Mouse (Mus musculus): Measurements from ENCODE around the gene Tcea2. TPM values are rescaled to one million over a fixed set of nuclear protein-coding genes. Genes with fewer than 3 reads are reported as not detected.

Tcea2 gene
- polyA plus RNA-seq (2015; fragmentation: Nextera tagmentation; extraction: Ambion mirVana) = 19.3 and 19.7 TPM in 2 replicates

DNA sequence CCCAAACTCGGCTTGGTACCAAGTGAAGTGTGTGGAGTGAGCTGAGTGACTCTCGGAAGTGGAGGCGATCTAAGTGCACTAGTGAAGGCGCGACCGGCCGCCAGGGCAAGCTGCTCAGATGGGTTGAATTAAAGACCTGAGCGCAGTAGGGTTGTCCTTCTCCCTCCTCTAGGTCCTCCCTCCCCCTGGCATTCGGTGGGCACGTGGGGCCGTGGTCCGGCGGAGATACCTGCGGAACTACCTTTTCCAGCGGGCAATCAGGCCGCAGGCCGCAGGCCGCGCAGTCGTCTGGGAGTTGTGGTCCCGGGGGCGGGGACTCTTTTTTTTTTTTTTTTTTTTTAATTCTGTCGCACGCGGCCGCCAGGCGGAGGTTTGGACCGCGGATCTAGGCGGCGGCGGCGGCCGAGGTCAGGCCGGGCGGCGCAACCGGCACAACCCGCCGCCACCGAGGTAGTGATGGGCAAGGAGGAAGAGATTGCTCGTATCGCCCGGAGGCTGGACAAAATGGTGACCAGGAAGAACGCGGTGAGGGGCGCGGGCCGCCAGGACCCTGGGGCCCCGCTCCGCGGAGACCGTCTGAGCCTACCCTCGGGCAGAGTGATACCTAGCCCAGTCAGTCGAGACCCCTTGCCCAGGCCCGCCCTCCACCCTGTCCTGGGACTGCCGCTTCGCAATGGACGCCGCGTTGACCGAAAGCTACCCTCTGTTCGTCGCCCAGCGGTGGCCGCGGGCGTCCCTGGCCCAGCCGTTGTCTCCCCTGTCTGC, at the start of gene Tcea2:
Gene Tcea2, plus strand, starts transcription at position 360 of the 765 bp plus-strand sequence.
- Histone ChIP-seq H3K9me3 (replicated peaks; ENCODE audit: control insufficient read depth, low read length) (no peaks in the 10 kb centered on the region), H3K4me1 (ENCODE audit: control insufficient read depth, insufficient read depth, low read length) (peaks cover 16% of the 10 kb centered on the region), H3K9ac (ENCODE audit: low read length) (peak within 1 kb of the TSS; percentile 93), H3K36me3 (ENCODE audit: control insufficient read depth, insufficient read depth, low read length) (no peaks in the 10 kb centered on the region), H3K27me3 (ENCODE audit: control insufficient read depth, insufficient read depth, low read length) (no peaks in the 10 kb centered on the region), H3K4me2 (ENCODE audit: low read depth, low read length) (peak within 1 kb of the TSS; percentile 88), H3K27ac (ENCODE audit: low read length) (peak within 1 kb of the TSS; percentile 36), H3K4me3 (replicated peaks; ENCODE audit: low read length) (peak within 1 kb of the TSS; percentile 78)
- peak; percentile 19 for ATAC-seq (ENCODE audit: insufficient read depth, low FRiP score)
- WGBS = under 1% methylated on average over 68 of the region's 69 CpGs

DNA sequence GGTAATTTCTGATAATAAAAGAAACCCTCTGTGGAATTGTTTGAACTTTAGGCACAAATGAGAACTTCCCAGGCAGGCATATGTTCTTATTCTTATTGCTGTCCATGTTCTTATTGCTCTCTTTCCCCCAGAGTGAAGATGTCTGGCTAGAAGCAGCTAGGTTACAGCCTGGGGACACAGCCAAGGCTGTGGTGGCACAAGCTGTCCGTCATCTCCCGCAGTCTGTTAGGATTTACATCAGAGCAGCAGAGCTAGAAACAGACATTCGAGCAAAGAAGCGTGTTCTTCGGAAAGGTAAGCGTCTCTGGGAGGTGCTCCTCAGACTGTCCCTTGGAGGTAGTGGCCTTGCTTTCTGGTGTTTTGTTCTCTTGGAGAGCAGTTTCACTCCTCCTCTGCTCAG, 47.5 kb upstream of the Tcea2 start:
- no peaks in the 10 kb centered on the region for H3K4me1 ChIP-seq (ENCODE audit: control insufficient read depth, insufficient read depth, low read length)
- no peak overlapping the region for H3K4me3 ChIP-seq (replicated peaks; ENCODE audit: low read length)
- H3K4me2 ChIP-seq (ENCODE audit: low read depth, low read length) = no peak overlapping the region
- no peak overlapping the region for H3K9ac ChIP-seq (ENCODE audit: low read length)
- peaks cover 20% of the 10 kb centered on the region for H3K36me3 ChIP-seq (ENCODE audit: control insufficient read depth, insufficient read depth, low read length)
- no peaks in the 10 kb centered on the region for H3K27me3 ChIP-seq (ENCODE audit: control insufficient read depth, insufficient read depth, low read length)
- H3K9me3 ChIP-seq (replicated peaks; ENCODE audit: control insufficient read depth, low read length) = no peaks in the 10 kb centered on the region
- no peak for ATAC-seq (ENCODE audit: insufficient read depth, low FRiP score)
- 96% methylated on average over 6 of the region's 6 CpGs for WGBS
- H3K27ac ChIP-seq (ENCODE audit: low read length) = no peak overlapping the region

DNA sequence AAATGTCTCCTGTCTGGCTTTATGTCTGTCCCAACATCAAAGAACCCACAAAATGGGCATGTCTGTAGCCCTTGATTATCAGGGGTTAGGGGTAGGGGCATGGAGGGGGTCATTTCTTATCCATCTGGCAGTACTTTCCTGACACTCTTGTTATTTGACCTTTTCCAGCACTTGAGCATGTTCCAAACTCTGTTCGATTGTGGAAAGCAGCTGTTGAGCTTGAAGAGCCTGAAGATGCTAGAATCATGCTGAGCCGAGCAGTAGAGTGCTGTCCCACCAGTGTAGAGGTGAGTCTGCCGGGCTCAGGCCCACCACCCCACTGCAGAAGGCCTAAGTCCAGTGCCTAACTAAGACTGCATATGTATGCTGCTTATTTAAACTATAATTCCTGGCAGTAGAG, 44.2 kb upstream of the Tcea2 start:
- 94% methylated on average over 3 of the region's 3 CpGs for WGBS
- Histone ChIP-seq H3K4me2 (ENCODE audit: low read depth, low read length) (no peak overlapping the region), H3K9ac (ENCODE audit: low read length) (no peak overlapping the region), H3K4me1 (ENCODE audit: control insufficient read depth, insufficient read depth, low read length) (no peaks in the 10 kb centered on the region), H3K36me3 (ENCODE audit: control insufficient read depth, insufficient read depth, low read length) (peaks cover 32% of the 10 kb centered on the region), H3K9me3 (replicated peaks; ENCODE audit: control insufficient read depth, low read length) (no peaks in the 10 kb centered on the region), H3K27me3 (ENCODE audit: control insufficient read depth, insufficient read depth, low read length) (no peaks in the 10 kb centered on the region), H3K4me3 (replicated peaks; ENCODE audit: low read length) (no peak overlapping the region), H3K27ac (ENCODE audit: low read length) (no peak overlapping the region)
- no peak for ATAC-seq (ENCODE audit: insufficient read depth, low FRiP score)

DNA sequence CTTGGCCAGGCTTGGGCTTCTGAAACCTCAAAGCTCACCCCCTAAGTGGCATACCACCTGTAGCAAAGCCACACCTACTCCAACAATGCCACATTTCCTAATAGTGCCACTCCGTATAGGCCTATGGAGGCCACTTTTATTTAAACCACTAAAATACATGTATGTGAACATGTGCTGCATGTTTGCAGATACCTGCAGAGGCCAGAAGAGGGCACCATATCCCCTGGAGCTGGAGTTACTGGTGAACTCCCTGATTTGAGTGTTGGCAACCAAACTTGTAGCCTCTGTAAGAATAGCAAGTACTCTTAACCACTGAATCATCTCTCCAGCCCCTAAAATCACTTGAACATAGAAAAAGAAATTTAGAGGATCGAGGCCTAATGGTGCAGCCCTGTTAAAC, 35.7 kb upstream of the Tcea2 start:
- H3K36me3 ChIP-seq (ENCODE audit: control insufficient read depth, insufficient read depth, low read length) = peaks cover 10% of the 10 kb centered on the region; the same call in 1 of the 2 replicates
- no peaks in the 10 kb centered on the region for H3K9me3 ChIP-seq (replicated peaks; ENCODE audit: control insufficient read depth, low read length)

DNA sequence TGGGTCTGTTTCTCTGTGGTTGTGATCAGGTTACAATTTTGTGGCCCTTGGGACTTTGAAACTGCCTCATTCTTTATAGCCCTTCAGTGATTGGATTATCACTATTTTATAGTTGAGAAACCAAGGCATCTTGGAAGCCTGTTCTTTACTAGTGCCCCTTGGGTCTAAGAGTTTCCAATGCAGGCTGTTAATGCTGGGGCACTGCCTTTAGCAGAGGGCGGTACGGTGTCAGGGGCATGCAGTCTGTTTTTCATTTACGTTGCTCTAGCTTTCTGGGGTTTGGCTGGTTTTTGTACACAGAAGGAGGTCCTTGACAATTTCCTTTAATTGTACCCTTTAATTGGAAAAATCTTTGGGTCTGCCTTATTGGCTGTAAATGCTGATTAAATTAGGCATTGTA, 34.4 kb upstream of the Tcea2 start:
- H3K27me3 ChIP-seq (ENCODE audit: control insufficient read depth, insufficient read depth, low read length) = no peaks in the 10 kb centered on the region
- ATAC-seq (ENCODE audit: insufficient read depth, low FRiP score) = no peak
- no peak overlapping the region for H3K27ac ChIP-seq (ENCODE audit: low read length)
- peaks cover 11% of the 10 kb centered on the region; the same call in 1 of the 2 replicates for H3K36me3 ChIP-seq (ENCODE audit: control insufficient read depth, insufficient read depth, low read length)
- H3K4me1 ChIP-seq (ENCODE audit: control insufficient read depth, insufficient read depth, low read length) = no peaks in the 10 kb centered on the region
- no peak overlapping the region for H3K4me2 ChIP-seq (ENCODE audit: low read depth, low read length)
- H3K9ac ChIP-seq (ENCODE audit: low read length) = no peak overlapping the region
- WGBS = 95% methylated on average over 3 of the region's 3 CpGs
- H3K9me3 ChIP-seq (replicated peaks; ENCODE audit: control insufficient read depth, low read length) = no peaks in the 10 kb centered on the region
- H3K4me3 ChIP-seq (replicated peaks; ENCODE audit: low read length) = no peak overlapping the region

More for the DNA sequence above, 35.7 kb upstream of the Tcea2 start:
- no peak for ATAC-seq (ENCODE audit: insufficient read depth, low FRiP score)
- H3K4me1 ChIP-seq (ENCODE audit: control insufficient read depth, insufficient read depth, low read length) = no peaks in the 10 kb centered on the region
- H3K27ac ChIP-seq (ENCODE audit: low read length) = no peak overlapping the region
- H3K4me3 ChIP-seq (replicated peaks; ENCODE audit: low read length) = no peak overlapping the region
- no peak overlapping the region for H3K4me2 ChIP-seq (ENCODE audit: low read depth, low read length)
- WGBS = 96% methylated on average over 2 of the region's 2 CpGs
- no peak overlapping the region for H3K9ac ChIP-seq (ENCODE audit: low read length)
- H3K27me3 ChIP-seq (ENCODE audit: control insufficient read depth, insufficient read depth, low read length) = no peaks in the 10 kb centered on the region

DNA sequence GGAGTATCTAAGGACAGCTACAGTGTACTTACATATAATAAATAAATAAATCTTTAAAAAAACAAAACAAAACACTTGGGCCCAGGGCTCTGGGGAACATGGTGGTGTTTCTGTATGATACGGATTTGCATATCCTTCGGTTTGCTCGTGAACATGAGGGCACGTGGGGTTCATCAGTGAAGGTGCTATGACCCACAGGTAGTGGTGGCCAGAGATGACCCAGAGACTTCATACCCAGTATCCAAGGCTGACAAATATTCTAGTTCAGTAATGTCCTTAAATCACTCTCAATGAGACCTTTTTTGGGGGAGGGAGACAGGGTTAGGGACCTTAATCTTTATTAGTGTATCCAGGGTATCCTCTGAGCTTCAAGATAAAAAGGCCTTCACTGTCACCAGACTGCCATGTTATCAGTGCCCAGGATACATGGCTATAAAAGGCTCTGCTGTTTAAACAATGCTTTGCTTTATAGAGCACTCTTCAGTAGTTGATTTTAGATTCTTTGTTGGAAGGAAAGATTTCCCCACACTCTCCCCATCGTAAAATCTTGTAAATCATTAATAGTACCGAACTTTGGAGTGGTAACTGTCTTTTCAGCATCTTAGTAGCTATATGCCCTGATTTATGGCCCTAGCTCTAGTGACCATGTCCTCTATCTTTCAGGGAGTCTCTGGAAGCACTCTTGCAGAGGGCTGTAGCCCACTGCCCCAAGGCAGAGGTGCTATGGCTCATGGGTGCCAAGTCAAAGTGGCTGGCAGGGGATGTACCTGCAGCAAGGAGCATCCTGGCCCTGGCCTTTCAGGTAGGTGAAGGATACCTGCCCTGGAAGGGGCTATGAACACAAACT, 33.3 kb upstream of the Tcea2 start:
- Histone ChIP-seq H3K4me1 (ENCODE audit: control insufficient read depth, insufficient read depth, low read length) (no peaks in the 10 kb centered on the region), H3K4me3 (replicated peaks; ENCODE audit: low read length) (no peak overlapping the region), H3K4me2 (ENCODE audit: low read depth, low read length) (no peak overlapping the region), H3K9me3 (replicated peaks; ENCODE audit: control insufficient read depth, low read length) (no peaks in the 10 kb centered on the region), H3K27ac (ENCODE audit: low read length) (no peak overlapping the region), H3K36me3 (ENCODE audit: control insufficient read depth, insufficient read depth, low read length) (peaks cover 15% of the 10 kb centered on the region; the same call in 1 of the 2 replicates), H3K27me3 (ENCODE audit: control insufficient read depth, insufficient read depth, low read length) (no peaks in the 10 kb centered on the region), H3K9ac (ENCODE audit: low read length) (no peak overlapping the region)
- 82% methylated on average over 6 of the region's 6 CpGs for WGBS
- ATAC-seq (ENCODE audit: insufficient read depth, low FRiP score) = no peak

DNA sequence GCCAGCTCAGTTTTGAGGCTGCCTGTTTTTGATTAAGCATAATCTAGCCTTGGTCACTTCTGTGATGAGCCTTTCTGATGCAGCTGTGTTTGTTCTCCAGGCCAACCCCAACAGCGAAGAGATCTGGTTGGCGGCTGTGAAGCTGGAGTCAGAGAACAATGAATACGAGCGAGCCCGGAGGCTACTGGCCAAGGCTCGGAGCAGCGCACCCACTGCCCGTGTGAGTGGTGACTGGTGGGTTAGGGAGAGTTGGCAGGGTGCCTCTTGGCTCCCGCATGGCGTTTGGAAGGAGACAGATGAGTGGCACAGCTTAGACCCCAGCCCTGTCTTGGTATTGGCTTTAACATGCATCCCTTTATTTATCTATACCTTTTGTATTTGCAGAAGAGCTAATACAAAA, 31.2 kb upstream of the Tcea2 start:
- Histone ChIP-seq H3K27ac (ENCODE audit: low read length) (no peak overlapping the region), H3K9me3 (replicated peaks; ENCODE audit: control insufficient read depth, low read length) (no peaks in the 10 kb centered on the region), H3K4me3 (replicated peaks; ENCODE audit: low read length) (no peak overlapping the region), H3K4me2 (ENCODE audit: low read depth, low read length) (no peak overlapping the region), H3K27me3 (ENCODE audit: control insufficient read depth, insufficient read depth, low read length) (no peaks in the 10 kb centered on the region), H3K9ac (ENCODE audit: low read length) (no peak overlapping the region), H3K36me3 (ENCODE audit: control insufficient read depth, insufficient read depth, low read length) (peaks cover 13% of the 10 kb centered on the region; the same call in 1 of the 2 replicates), H3K4me1 (ENCODE audit: control insufficient read depth, insufficient read depth, low read length) (no peaks in the 10 kb centered on the region)
- WGBS = 91% methylated on average over 10 of the region's 10 CpGs
- ATAC-seq (ENCODE audit: insufficient read depth, low FRiP score) = no peak

DNA sequence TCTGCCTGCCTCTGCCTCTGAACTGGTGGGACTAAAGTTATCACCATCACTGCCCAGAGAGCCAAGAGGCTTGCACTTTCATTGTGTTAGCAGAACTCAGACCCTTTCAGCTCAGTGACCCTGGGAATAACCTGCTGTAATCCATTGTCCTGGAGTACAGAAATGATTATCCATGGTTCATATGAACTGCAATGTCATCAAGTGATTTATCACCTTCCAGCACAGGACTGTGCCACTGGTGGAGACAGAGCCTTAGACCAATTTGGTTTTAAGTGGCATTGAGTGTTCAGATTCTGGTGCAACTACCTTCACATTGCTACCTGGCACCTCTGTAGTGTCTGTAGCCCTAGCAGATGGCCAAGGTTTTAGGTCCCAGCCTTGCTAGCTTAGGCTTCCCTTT, 27.0 kb upstream of the Tcea2 start:
- Histone ChIP-seq H3K4me1 (ENCODE audit: control insufficient read depth, insufficient read depth, low read length) (no peaks in the 10 kb centered on the region), H3K4me3 (replicated peaks; ENCODE audit: low read length) (no peak overlapping the region), H3K36me3 (ENCODE audit: control insufficient read depth, insufficient read depth, low read length) (peaks cover 24% of the 10 kb centered on the region), H3K9me3 (replicated peaks; ENCODE audit: control insufficient read depth, low read length) (no peaks in the 10 kb centered on the region), H3K4me2 (ENCODE audit: low read depth, low read length) (no peak overlapping the region), H3K27me3 (ENCODE audit: control insufficient read depth, insufficient read depth, low read length) (no peaks in the 10 kb centered on the region), H3K9ac (ENCODE audit: low read length) (no peak overlapping the region), H3K27ac (ENCODE audit: low read length) (no peak overlapping the region)
- ATAC-seq (ENCODE audit: insufficient read depth, low FRiP score) = 0 out of 2 replicates have a peak, but pooled peaks have one; percentile 15

DNA sequence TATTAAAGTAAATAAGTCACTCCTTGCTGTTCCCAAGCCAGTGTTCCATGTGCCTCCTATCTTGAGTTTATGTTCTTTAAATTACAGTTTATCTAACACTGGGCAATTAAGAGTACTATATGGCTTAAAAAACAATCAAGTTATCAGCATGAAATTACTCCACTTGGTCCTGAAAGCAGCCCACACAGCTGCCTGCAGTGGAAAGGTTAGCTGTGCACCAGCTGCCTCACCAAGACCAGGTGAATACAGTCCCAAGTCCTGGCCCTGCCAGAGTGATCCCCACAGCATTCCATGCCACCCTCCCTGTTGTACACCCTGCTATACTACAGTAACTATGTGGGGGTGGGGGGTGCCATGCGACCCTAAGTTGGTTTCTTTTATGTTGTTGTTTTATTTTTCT, 26.6 kb upstream of the Tcea2 start:
- H3K4me1 ChIP-seq (ENCODE audit: control insufficient read depth, insufficient read depth, low read length) = no peaks in the 10 kb centered on the region
- peak; percentile 25; the same call in 1 of the 2 replicates for ATAC-seq (ENCODE audit: insufficient read depth, low FRiP score)
- peaks cover 24% of the 10 kb centered on the region for H3K36me3 ChIP-seq (ENCODE audit: control insufficient read depth, insufficient read depth, low read length)
- no peak overlapping the region for H3K27ac ChIP-seq (ENCODE audit: low read length)
- H3K4me3 ChIP-seq (replicated peaks; ENCODE audit: low read length) = no peak overlapping the region
- 89% methylated on average over 1 of the region's 1 CpGs for WGBS
- no peak overlapping the region for H3K9ac ChIP-seq (ENCODE audit: low read length)
- no peaks in the 10 kb centered on the region for H3K9me3 ChIP-seq (replicated peaks; ENCODE audit: control insufficient read depth, low read length)
- no peak overlapping the region for H3K4me2 ChIP-seq (ENCODE audit: low read depth, low read length)
- no peaks in the 10 kb centered on the region for H3K27me3 ChIP-seq (ENCODE audit: control insufficient read depth, insufficient read depth, low read length)
